ENCODE assay signal across 30 mouse cellular contexts in the genomic region with DNA sequence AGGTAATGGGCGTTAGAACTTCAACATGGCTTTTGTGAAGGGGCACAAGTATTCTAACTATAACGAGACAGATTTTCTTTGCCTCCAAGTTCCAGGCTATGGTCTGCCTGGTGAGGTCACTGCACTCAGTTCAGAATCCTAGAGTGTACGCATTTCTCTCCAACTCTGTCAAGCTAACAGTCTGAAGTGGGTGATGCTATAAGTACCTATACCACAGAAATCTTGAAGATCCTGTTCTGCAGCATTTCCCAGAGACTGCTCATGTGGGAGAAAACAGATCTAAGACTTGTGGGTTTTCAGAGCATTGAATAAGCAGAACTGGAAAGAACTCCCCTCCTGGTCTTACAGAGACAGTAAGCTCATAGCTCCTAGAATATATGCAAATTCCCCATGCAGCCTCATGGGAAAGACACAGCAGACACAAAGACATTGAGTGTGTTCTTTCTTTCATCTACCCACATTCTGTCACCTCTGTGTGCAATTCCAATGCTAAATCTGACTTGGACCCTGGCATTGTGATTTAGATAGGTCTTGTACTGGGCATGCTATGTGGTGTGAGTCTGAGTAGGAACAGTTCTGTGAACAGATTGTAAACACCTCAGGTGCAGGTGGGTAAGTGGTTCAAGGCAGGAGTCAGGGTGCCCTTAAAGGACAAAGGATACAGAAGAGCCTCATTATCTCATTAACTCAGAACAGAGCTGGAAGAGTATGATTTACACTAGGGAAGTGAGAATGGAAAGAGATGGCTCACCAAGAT.
DNase-seq lines count a peak whose midpoint lies in the region; ATAC-seq and TF ChIP-seq lines count a peak whose summit lies in the region.
"Had no signal": no experiment of that assay in that cellular context is flagged by ENCODE, and none has a peak within 500 bp of the region (broad histone marks: within the 10 kb centered on the region; RNA-seq: fewer than 3 reads in every experiment).

No protein-coding gene starts in this region.

- H3K4me1 ChIP-seq in lung, adult 2 months (ENCODE audit: control insufficient read depth, insufficient read depth, low read length): no peaks in the 10 kb centered on the region
- no peaks in the 10 kb centered on the region for H3K4me1 ChIP-seq in embryonic facial prominence, embryonic 15.5 days
- H3K4me1 ChIP-seq: forebrain, embryonic 15.5 days; heart, embryonic 12.5 days; kidney, embryonic 15.5 days; limb, embryonic 12.5 days; liver, embryonic 12.5 days; neural tube, embryonic 12.5 days had no signal

- WGBS in lung, adult 2 months: 78% methylated on average over 3 of the region's 3 CpGs
- WGBS in embryonic facial prominence, embryonic 15.5 days: 71% methylated on average over 3 of the region's 3 CpGs

- peak; percentile 3 to 38 for DNase-seq in lung, adult 18-20 months
- no peak for DNase-seq in lung, adult 2 months
- peak; percentile 4 for DNase-seq in ES-CJ7 (ENCODE audit: low read depth, low spot score)
- DNase-seq in lung, postnatal 25 days (ENCODE audit: low spot score): peak; percentile 51
- DNase-seq in kidney, adult 18-20 months: no peak
- no peak for DNase-seq in layer of hippocampus, postnatal 25 days (ENCODE audit: extremely low spot score in 1 of 2, low spot score in 1 of 2)
- DNase-seq: adrenal gland, postnatal 10 days; cerebellum, adult 18-20 months; cerebellum, postnatal 14 days; gastrocnemius, postnatal 14 days; heart, adult 11 months; heart, postnatal 10 days; layer of hippocampus, adult 9-11 months; midbrain, embryonic 14.5 days; right cerebral cortex, postnatal 25 days; spleen, adult 18-20 months; thymus, postnatal 14 days had no signal

- H3K4me2 ChIP-seq in embryonic facial prominence, embryonic 15.5 days (replicated peaks): no peak overlapping the region
- H3K4me2 ChIP-seq: forebrain, embryonic 15.5 days; heart, embryonic 12.5 days; kidney, embryonic 15.5 days; limb, embryonic 12.5 days; liver, embryonic 12.5 days; neural tube, embryonic 12.5 days had no signal

- H3K4me3 ChIP-seq in lung, adult 2 months (replicated peaks; ENCODE audit: extremely low read depth, low read depth, low read length): no peak overlapping the region
- no peak overlapping the region for H3K4me3 ChIP-seq in embryonic facial prominence, embryonic 15.5 days (replicated peaks)
- H3K4me3 ChIP-seq: forebrain, embryonic 15.5 days; heart, embryonic 12.5 days; kidney, embryonic 15.5 days; limb, embryonic 12.5 days; liver, embryonic 12.5 days; neural tube, embryonic 12.5 days had no signal

- H3K36me3 ChIP-seq in embryonic facial prominence, embryonic 15.5 days: no peaks in the 10 kb centered on the region
- H3K36me3 ChIP-seq: forebrain, embryonic 15.5 days; G1E; heart, embryonic 12.5 days; kidney, embryonic 15.5 days; limb, embryonic 12.5 days; liver, embryonic 12.5 days; neural tube, embryonic 12.5 days had no signal

- peak; percentile 63; the same call in 1 of the 2 replicates for ATAC-seq in embryonic facial prominence, embryonic 15.5 days (ENCODE audit: insufficient number of reproducible peaks, low FRiP score, low TSS enrichment, low read depth)
- ATAC-seq: activated CD4-positive, CD25-positive, alpha-beta regulatory T cell, adult 4 months; CD4-positive, CD25-positive, alpha-beta regulatory T cell, adult 4 months; forebrain, embryonic 15.5 days; hindbrain, postnatal 0 days; intestine, embryonic 16.5 days; liver, embryonic 12.5 days; Patski had no signal

- no peaks in the 10 kb centered on the region for H3K9me3 ChIP-seq in embryonic facial prominence, embryonic 15.5 days (replicated peaks)
- H3K9me3 ChIP-seq: forebrain, embryonic 15.5 days; G1E; heart, embryonic 12.5 days; kidney, embryonic 15.5 days; limb, embryonic 12.5 days; liver, embryonic 12.5 days; neural tube, embryonic 12.5 days had no signal

- H3K27me3 ChIP-seq in embryonic facial prominence, embryonic 15.5 days: no peaks in the 10 kb centered on the region
- H3K27me3 ChIP-seq: forebrain, embryonic 15.5 days; heart, embryonic 12.5 days; kidney, embryonic 15.5 days; limb, embryonic 12.5 days; liver, embryonic 12.5 days; neural tube, embryonic 12.5 days had no signal

- H3K9ac ChIP-seq in embryonic facial prominence, embryonic 15.5 days: no peak overlapping the region
- H3K9ac ChIP-seq: forebrain, embryonic 15.5 days; heart, embryonic 12.5 days; kidney, embryonic 15.5 days; limb, embryonic 12.5 days; liver, embryonic 12.5 days; neural tube, embryonic 12.5 days had no signal

- TF ChIP-seq POLR2A in lung, adult 2 months (IDR thresholded peaks at IDR 0.05; ENCODE audit: borderline replicate concordance, extremely low read depth, low read depth, low read length): no peak

- no peak overlapping the region; the same call in 1 of the 2 replicates for H3K27ac ChIP-seq in embryonic facial prominence, embryonic 15.5 days (replicated peaks)
- H3K27ac ChIP-seq: forebrain, embryonic 15.5 days; hindbrain, postnatal 0 days; kidney, embryonic 15.5 days; limb, embryonic 12.5 days; liver, embryonic 12.5 days; neural tube, embryonic 12.5 days had no signal

- no peak for TF ChIP-seq CTCF in lung, adult 2 months (IDR thresholded peaks at IDR 0.05; ENCODE audit: insufficient read depth, low read length)

Comparison
In these comparisons a context has a peak if more than half of its experiments do, and no peak if none do; other contexts are left out.
1. DNase-seq: peak in lung, adult 18-20 months (2 of 2), ES-CJ7 (single experiment) and lung, postnatal 25 days (single experiment); none in lung, adult 2 months (single experiment), kidney, adult 18-20 months (single experiment) and layer of hippocampus, postnatal 25 days (0 of 2).